Mouse (Mus musculus): Measurements from ENCODE around the gene Hfe2.

GRCm38 (mm10) chr3:96576690-96577541 is 51.9 kb downstream of the Hfe2 start, which contains the start of gene Gm16253:
- TF ChIP-seq CTCF (IDR thresholded peaks at IDR 0.05) (peak; percentile 54), EP300 (IDR thresholded peaks at IDR 0.05) (peak; percentile 94)

All from lung, postnatal 0 days (tissue).